Mouse (Mus musculus): ENCODE measurements around the gene Dlgap4.
"Not testable (repeated sequence)": the region's sequence is repeated elsewhere in the genome, so short reads cannot be mapped to it uniquely, and the experiment has no call there.

The Dlgap4 gene

DNA sequence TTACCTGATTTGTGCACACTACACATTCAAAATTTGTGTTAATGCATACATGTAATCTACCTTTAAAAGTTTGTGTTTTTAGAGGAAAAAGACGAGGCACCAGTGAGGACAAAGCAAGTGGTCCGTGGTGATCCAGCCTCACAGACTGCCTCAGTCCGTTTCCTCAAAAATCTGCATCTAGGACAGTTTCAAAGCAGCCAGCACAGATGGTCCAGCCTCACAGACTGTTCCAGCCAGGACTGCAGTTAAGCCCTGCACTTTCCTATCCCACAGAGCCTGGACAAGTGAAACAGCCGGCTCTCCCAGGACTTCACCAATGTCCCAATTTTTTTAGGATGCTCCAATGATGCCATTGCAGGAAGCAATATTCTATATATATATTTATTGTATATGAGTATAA, 187.5 kb downstream of the Dlgap4 start:
- in situ Hi-C loops (cut with MboI, MseI), result no loop called here

DNA sequence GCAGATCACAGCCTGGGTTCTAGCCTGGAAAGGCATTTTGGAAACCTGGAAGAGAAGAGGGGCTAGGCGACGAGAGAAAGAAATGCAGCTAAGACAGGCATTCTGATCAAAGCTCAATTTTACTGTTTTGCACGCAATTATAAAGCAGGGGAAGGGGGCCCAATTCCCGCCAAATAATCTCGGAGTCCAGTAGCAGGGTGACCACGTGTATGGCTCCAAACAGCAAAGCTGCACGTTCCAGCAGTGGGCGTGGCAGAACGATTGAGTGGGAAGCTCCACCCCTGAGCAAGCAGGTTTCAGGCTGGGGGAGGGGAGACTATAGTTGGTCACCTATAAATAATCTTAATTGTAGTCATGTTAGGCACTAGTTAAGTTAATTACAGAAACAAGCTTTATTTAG, 188.6 kb downstream of the Dlgap4 start:
- in situ Hi-C loops (cut with MboI, MseI), result not testable (repeated sequence)

- in situ Hi-C loops (cut with MboI, MseI), result no loop called here
Observed at GRCm38 (mm10) chr2:156803698-156804372, 190.3 kb downstream of the Dlgap4 start.

DNA sequence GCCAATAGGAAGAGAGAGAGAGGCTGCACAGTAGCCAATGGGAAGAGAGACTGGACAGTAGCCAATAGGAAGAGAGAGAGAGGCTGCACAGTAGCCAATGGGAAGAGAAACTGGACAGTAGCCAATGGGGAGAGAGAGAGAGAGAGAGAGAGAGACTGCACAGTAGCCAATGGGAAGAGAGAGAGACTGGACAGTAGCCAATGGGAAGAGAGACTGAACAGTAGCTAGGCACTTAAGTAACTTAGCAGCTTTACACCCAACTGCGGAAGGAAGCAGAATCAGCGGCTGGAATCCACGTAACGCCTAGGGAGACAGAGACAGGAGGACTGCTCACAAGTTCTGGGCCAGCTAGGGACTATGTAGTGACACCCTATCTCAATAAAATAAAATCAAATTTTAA, 191.1 kb downstream of the Dlgap4 start:
- in situ Hi-C loops (cut with MboI, MseI), result no loop called here

DNA sequence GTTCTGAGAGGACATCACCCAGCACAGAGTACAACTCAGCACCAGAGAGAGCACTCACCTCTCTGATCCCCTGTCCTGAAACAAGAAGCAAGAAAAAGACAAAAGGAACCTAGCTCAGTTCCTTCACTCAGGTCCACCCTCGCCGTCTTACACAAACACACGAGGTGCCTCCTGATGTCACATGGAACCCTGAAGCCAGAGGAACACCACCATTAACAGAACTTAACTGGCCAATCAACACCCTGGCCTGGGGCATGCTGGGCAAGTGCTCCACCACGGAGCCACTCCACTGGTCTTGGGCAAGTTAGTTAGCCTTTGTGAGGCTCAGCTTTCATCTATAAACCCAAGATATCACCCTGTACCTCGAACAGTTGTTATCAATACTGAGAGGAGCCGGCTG, 193.4 kb downstream of the Dlgap4 start:
- in situ Hi-C loops (cut with MboI, MseI), result no loop called here

GRCm38 (mm10) chr2:156809579-156809978, 196.1 kb downstream of the Dlgap4 start:
- in situ Hi-C loops (cut with MboI, MseI), result no loop called here

- in situ Hi-C loops (cut with MboI, MseI), result no loop called here
Observed at GRCm38 (mm10) chr2:156810716-156811115, 197.2 kb downstream of the Dlgap4 start.

GRCm38 (mm10) chr2:156811556-156811955, 198.1 kb downstream of the Dlgap4 start:
- in situ Hi-C loops (cut with MboI, MseI), result no loop called here

Data from T-helper 1 cell (primary cell).